Mouse (Mus musculus): ENCODE measurements around the gene Unc13b.

DNA sequence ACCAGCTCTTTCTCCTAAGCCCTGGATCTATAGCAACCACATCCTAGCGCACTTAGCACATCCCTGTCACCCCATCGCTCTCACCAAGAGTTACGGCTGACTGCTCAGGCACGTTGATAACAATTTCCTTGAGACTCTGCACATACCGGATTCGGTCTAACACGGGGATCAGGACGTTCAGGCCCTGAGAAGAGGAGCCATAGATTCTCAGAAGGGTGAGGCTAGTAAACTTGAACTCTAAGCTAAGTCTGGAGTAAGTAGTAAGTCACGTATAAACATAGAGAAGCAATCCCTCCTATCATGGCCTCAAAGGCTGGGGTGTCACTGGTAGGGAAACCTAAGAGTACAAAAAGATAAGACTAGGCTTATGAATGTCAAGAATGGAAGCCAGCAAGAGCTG is 28.4 kb upstream of the Unc13b start:
- TF ChIP-seq EP300 (IDR thresholded peaks at IDR 0.05; ENCODE audit: low read depth) (no peak), CTCF (IDR thresholded peaks at IDR 0.05; ENCODE audit: low read depth) (no peak)

All from liver, postnatal 0 days (tissue).